Mouse (Mus musculus) neutrophil, adult 65 days (primary cell): ENCODE results near the gene Insrr. TPM values are rescaled to one million over a fixed set of nuclear protein-coding genes. Genes with fewer than 3 reads are reported as not detected.

ENCODE experiments used
- total RNA-seq: library from RNA; stranded (reverse); gene quantifications from 2 replicates; pipeline ENCODE4 v1.2.4, GENCODE M21; 2023

Insrr gene
- not detected in 2 replicates for total RNA-seq

GRCm38 (mm10) chr3:87796736-87797334, at the start of gene Insrr:
Insrr (plus strand) TSS chr3:87796951.

GRCm38 (mm10) chr3:87748431-87748830, 48.3 kb upstream of the Insrr start, which contains the start of gene Lrrc71:
Lrrc71 (minus strand) TSS chr3:87748625.

GRCm38 (mm10) chr3:87794922-87795325, 1.8 kb upstream of the Insrr start, which contains the start of gene Ntrk1:
Ntrk1 (minus strand) TSS chr3:87795162.

GRCm38 (mm10) chr3:87824206-87824605, 27.5 kb downstream of the Insrr start, which contains the start of gene Pear1:
Pear1 (minus strand) TSS chr3:87824306.

GRCm38 (mm10) chr3:87846650-87847110, 49.9 kb downstream of the Insrr start, which contains the start of gene Sh2d2a:
Sh2d2a (plus strand) TSS chr3:87846755.

Other genes with a start within 250 kb of the Insrr start
- gene Arhgef11, start 179.4 kb upstream of the Insrr start, total RNA-seq: 23.5 and 27.2 TPM in 2 replicates
- gene Lrrc71, start 48.3 kb upstream of the Insrr start, total RNA-seq: 0.27 and 3.5 TPM in 2 replicates
- gene Ntrk1, start 1.8 kb upstream of the Insrr start, total RNA-seq: not detected in 2 replicates
- 0.34 and 1.5 TPM in 2 replicates for gene Pear1, start 27.4 kb downstream of the Insrr start, total RNA-seq
- gene Sh2d2a, start 49.8 kb downstream of the Insrr start, total RNA-seq: 0.88 and 1.2 TPM in 2 replicates
- 26.9 and 29.1 TPM in 2 replicates for gene Prcc, start 88.7 kb downstream of the Insrr start, total RNA-seq
- 80.4 and 98.0 TPM in 2 replicates for gene Hdgf, start 109.4 kb downstream of the Insrr start, total RNA-seq
- gene Mrpl24, start 122.6 kb downstream of the Insrr start, total RNA-seq: 62.4 and 72.9 TPM in 2 replicates
- gene Isg20l2, start 133.4 kb downstream of the Insrr start, total RNA-seq: 21.0 and 25.9 TPM in 2 replicates
- gene Rrnad1, start 133.8 kb downstream of the Insrr start, total RNA-seq: 10.7 and 10.8 TPM in 2 replicates
- gene Crabp2, start 151.7 kb downstream of the Insrr start, total RNA-seq: 0.54 and 0.66 TPM in 2 replicates
- gene Nes, start 174.1 kb downstream of the Insrr start, total RNA-seq: not detected in 2 replicates
- gene Bcan, start 203.3 kb downstream of the Insrr start, total RNA-seq: not detected in 2 replicates
- not detected in 2 replicates for gene Hapln2, start 230.6 kb downstream of the Insrr start, total RNA-seq
- gene Gpatch4, start 246.2 kb downstream of the Insrr start, total RNA-seq: 2.7 and 3.8 TPM in 2 replicates